Comparison of ENCODE assay signal across 7 mouse cellular contexts in the genomic region with DNA sequence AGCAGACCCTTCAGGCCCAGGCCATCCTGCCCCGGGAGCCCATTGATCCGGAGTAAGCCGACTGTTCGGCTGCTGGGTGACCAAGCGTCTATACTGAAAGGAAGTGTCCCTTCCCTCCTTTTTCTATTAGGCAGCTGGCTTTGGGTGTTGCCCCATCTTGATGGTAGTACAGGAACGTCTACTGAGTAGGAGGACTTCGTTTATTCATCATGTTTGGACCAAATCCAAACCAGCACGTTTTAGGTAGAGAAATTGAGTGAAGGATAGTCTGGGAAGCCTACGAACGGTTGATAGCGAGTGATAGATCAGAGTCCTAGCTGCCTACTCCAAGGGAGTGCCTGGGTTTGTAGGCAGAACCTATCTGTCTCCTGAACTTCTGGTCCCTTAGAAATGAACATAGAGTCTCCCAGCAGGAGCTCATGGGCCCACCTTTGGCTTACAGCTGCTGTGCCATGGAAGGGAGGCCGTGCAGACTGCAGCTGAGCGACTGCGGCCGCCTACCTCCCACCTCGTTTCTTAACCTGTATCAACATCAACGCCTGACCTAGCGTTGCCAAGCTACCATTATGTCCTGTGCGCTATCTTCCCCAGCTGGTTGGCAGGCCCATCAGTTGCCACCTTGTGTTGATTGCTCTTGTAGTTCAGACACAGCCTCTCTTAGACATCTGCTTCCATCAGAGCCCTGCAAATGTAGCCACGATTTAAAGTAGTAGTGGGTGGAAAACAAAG. TPM values are rescaled to one million over a fixed set of nuclear protein-coding genes. Genes with fewer than 3 reads are reported as not detected.
DNase-seq lines count a peak whose midpoint lies in the region; ATAC-seq and TF ChIP-seq lines count a peak whose summit lies in the region.

No protein-coding gene starts in this region.

- no peak for ATAC-seq in neural tube, embryonic 11.5 days (ENCODE audit: insufficient read depth, low FRiP score, low TSS enrichment)
- ATAC-seq in forebrain, embryonic 11.5 days (replicated peaks; ENCODE audit: low FRiP score), result no peak
- no peak for ATAC-seq in limb, embryonic 14.5 days (ENCODE audit: low FRiP score, low read depth)
- no peak; the same call in 1 of the 2 replicates for ATAC-seq in monocyte, adult 5-6 weeks (replicated peaks; ENCODE audit: insufficient number of reproducible peaks, low FRiP score, low TSS enrichment, poor library complexity, severe bottlenecking)

- H3K9ac ChIP-seq in neural tube, embryonic 11.5 days (ENCODE audit: low read length), result peak overlapping the region; percentile 60
- peak overlapping the region; percentile 75 for H3K9ac ChIP-seq in forebrain, embryonic 11.5 days (ENCODE audit: low read length)
- H3K9ac ChIP-seq in limb, embryonic 14.5 days (ENCODE audit: low read depth, low read length, severe bottlenecking), result peak overlapping the region; percentile 69

- no peak overlapping the region for H3K27ac ChIP-seq in neural tube, embryonic 11.5 days (ENCODE audit: low read depth, low read length)
- peak overlapping the region; percentile 62 for H3K27ac ChIP-seq in forebrain, embryonic 11.5 days (ENCODE audit: low read depth, low read length)
- peak overlapping the region; percentile 8; the same call in 1 of the 2 replicates for H3K27ac ChIP-seq in limb, embryonic 14.5 days (replicated peaks; ENCODE audit: low read depth, low read length)
- H3K27ac ChIP-seq in small intestine, adult 2 months (ENCODE audit: insufficient read depth, low read depth, low read length), result peak overlapping the region; percentile 48

- no peaks in the 10 kb centered on the region for H3K36me3 ChIP-seq in neural tube, embryonic 11.5 days (ENCODE audit: control insufficient read depth, insufficient read depth, low read length)
- H3K36me3 ChIP-seq in forebrain, embryonic 11.5 days (ENCODE audit: control insufficient read depth, insufficient read depth, low read length), result no peaks in the 10 kb centered on the region
- H3K36me3 ChIP-seq in limb, embryonic 14.5 days (ENCODE audit: control insufficient read depth, insufficient read depth, low read length), result no peaks in the 10 kb centered on the region
- no peaks in the 10 kb centered on the region for H3K36me3 ChIP-seq in small intestine, adult 2 months (ENCODE audit: control insufficient read depth, insufficient read depth, low read length)

- no peaks in the 10 kb centered on the region for H3K27me3 ChIP-seq in neural tube, embryonic 11.5 days (ENCODE audit: control insufficient read depth, insufficient read depth, low read length)
- no peaks in the 10 kb centered on the region for H3K27me3 ChIP-seq in forebrain, embryonic 11.5 days (ENCODE audit: control insufficient read depth, insufficient read depth, low read length)
- no peaks in the 10 kb centered on the region for H3K27me3 ChIP-seq in limb, embryonic 14.5 days (ENCODE audit: control insufficient read depth, insufficient read depth, low read length)
- no peaks in the 10 kb centered on the region for H3K27me3 ChIP-seq in small intestine, adult 2 months (ENCODE audit: control insufficient read depth, insufficient read depth, low read length)

- DNase-seq in neural tube, embryonic 11.5 days (ENCODE audit: low spot score), result no peak
- DNase-seq in neural tube, embryonic 10.5 days (ENCODE audit: extremely low spot score, low spot score), result no peak
- no peak for DNase-seq in forebrain, embryonic 11.5 days (ENCODE audit: low spot score)
- no peak for DNase-seq in limb, embryonic 14.5 days (ENCODE audit: low spot score)
- no peak for DNase-seq in urinary bladder, postnatal 36 days (ENCODE audit: low spot score in 2 of 2)

- peak overlapping the region; percentile 78 for H3K4me3 ChIP-seq in neural tube, embryonic 11.5 days (ENCODE audit: low read depth, low read length)
- peak overlapping the region; percentile 71 for H3K4me3 ChIP-seq in forebrain, embryonic 11.5 days (ENCODE audit: low read depth, low read length)
- peak overlapping the region; percentile 78 for H3K4me3 ChIP-seq in limb, embryonic 14.5 days (replicated peaks; ENCODE audit: low read length)
- H3K4me3 ChIP-seq in small intestine, adult 2 months (ENCODE audit: low read depth, low read length), result peak overlapping the region; percentile 86

- H3K9me3 ChIP-seq in neural tube, embryonic 11.5 days (ENCODE audit: control insufficient read depth, low read length), result no peaks in the 10 kb centered on the region
- no peaks in the 10 kb centered on the region for H3K9me3 ChIP-seq in forebrain, embryonic 11.5 days (ENCODE audit: control insufficient read depth, low read length)
- no peaks in the 10 kb centered on the region for H3K9me3 ChIP-seq in limb, embryonic 14.5 days (ENCODE audit: control insufficient read depth, low read length)

- H3K4me1 ChIP-seq in neural tube, embryonic 11.5 days (ENCODE audit: control insufficient read depth, insufficient read depth, low read length), result peaks cover 31% of the 10 kb centered on the region
- H3K4me1 ChIP-seq in forebrain, embryonic 11.5 days (replicated peaks; ENCODE audit: control insufficient read depth, insufficient read depth, low read length), result peaks cover 23% of the 10 kb centered on the region
- peaks cover 24% of the 10 kb centered on the region for H3K4me1 ChIP-seq in limb, embryonic 14.5 days (ENCODE audit: control insufficient read depth, insufficient read depth, low read length)
- H3K4me1 ChIP-seq in small intestine, adult 2 months (ENCODE audit: control insufficient read depth, insufficient read depth, insufficient read length, low read length), result peaks cover 29% of the 10 kb centered on the region

- WGBS in neural tube, embryonic 11.5 days, result 46% methylated on average over 20 of the region's 20 CpGs
- WGBS in forebrain, embryonic 11.5 days, result 45% methylated on average over 20 of the region's 20 CpGs
- WGBS in limb, embryonic 14.5 days, result 47% methylated on average over 20 of the region's 20 CpGs
- WGBS in small intestine, adult 2 months, result 33% methylated on average over 20 of the region's 20 CpGs

- TF ChIP-seq CTCF in small intestine, adult 2 months (IDR thresholded peaks at IDR 0.05; ENCODE audit: extremely low read depth, insufficient read length, insufficient replicate concordance, low read depth, low read length), result no peak

- H3K4me2 ChIP-seq in neural tube, embryonic 11.5 days (ENCODE audit: low read depth), result peak overlapping the region; percentile 68
- H3K4me2 ChIP-seq in forebrain, embryonic 11.5 days (ENCODE audit: low read depth, low read length, severe bottlenecking), result peak overlapping the region; percentile 81
- peak overlapping the region; percentile 64 for H3K4me2 ChIP-seq in limb, embryonic 14.5 days (replicated peaks; ENCODE audit: low read depth, low read length, severe bottlenecking)

- no peak for TF ChIP-seq POLR2A in limb, embryonic 14.5 days (IDR thresholded peaks at IDR 0.05; ENCODE audit: borderline replicate concordance, extremely low read depth, insufficient read depth, insufficient read length)
- TF ChIP-seq POLR2A in small intestine, adult 2 months (IDR thresholded peaks at IDR 0.05; ENCODE audit: low read depth, low read length), result no peak

RNA-seq across cellular contexts. Expression of gene Dusp28, which starts 1.0 kb away (rescaled TPM):
- polyA plus RNA-seq in neural tube, embryonic 11.5 days (2014; fragmentation: Nextera tagmentation; extraction: Ambion mirVana), result 8.6 and 9.4 TPM in 2 replicates
- 16.0 and 19.0 TPM in 2 replicates for polyA plus RNA-seq in forebrain, embryonic 11.5 days (2014; fragmentation: Nextera tagmentation; extraction: Ambion mirVana)
- polyA plus RNA-seq in limb, embryonic 14.5 days (2012; rRNA removed), result 10.6 and 16.7 TPM in 2 replicates
- 8.0 and 9.6 TPM in 2 replicates for polyA plus RNA-seq in limb, embryonic 14.5 days (2014; fragmentation: Nextera tagmentation; extraction: Ambion mirVana)
- polyA plus RNA-seq in small intestine, adult 2 months (2012; rRNA removed), result 21.5 and 29.9 TPM in 2 replicates
- total RNA-seq in monocyte, adult 5-6 weeks (2017), result 2.0 to 2.8 TPM in 2 of 3 replicates, not detected in the other

RNA-seq across cellular contexts. Expression of gene Rnpepl1, which starts 2.8 kb away (rescaled TPM):
- 22.3 and 25.6 TPM in 2 replicates for polyA plus RNA-seq in neural tube, embryonic 11.5 days (2014; fragmentation: Nextera tagmentation; extraction: Ambion mirVana)
- polyA plus RNA-seq in forebrain, embryonic 11.5 days (2014; fragmentation: Nextera tagmentation; extraction: Ambion mirVana), result 27.4 and 31.8 TPM in 2 replicates
- polyA plus RNA-seq in limb, embryonic 14.5 days (2012; rRNA removed), result 51.7 and 74.0 TPM in 2 replicates
- 39.9 and 48.5 TPM in 2 replicates for polyA plus RNA-seq in limb, embryonic 14.5 days (2014; fragmentation: Nextera tagmentation; extraction: Ambion mirVana)
- polyA plus RNA-seq in small intestine, adult 2 months (2012; rRNA removed), result 240 and 410 TPM in 2 replicates
- 17.1 to 31.1 TPM (median 26.0 TPM) in 3 replicates for total RNA-seq in monocyte, adult 5-6 weeks (2017)

RNA-seq across cellular contexts. Expression of gene Ankmy1, which starts 5.1 kb away (rescaled TPM):
- 0.23 and 0.62 TPM in 2 replicates for polyA plus RNA-seq in neural tube, embryonic 11.5 days (2014; fragmentation: Nextera tagmentation; extraction: Ambion mirVana)
- 1.5 and 1.8 TPM in 2 replicates for polyA plus RNA-seq in forebrain, embryonic 11.5 days (2014; fragmentation: Nextera tagmentation; extraction: Ambion mirVana)
- 0.38 and 0.41 TPM in 2 replicates for polyA plus RNA-seq in limb, embryonic 14.5 days (2012; rRNA removed)
- polyA plus RNA-seq in limb, embryonic 14.5 days (2014; fragmentation: Nextera tagmentation; extraction: Ambion mirVana), result 0.37 and 0.55 TPM in 2 replicates
- polyA plus RNA-seq in small intestine, adult 2 months (2012; rRNA removed), result 0.15 TPM in 1 of 2 replicates, not detected in the other
- total RNA-seq in monocyte, adult 5-6 weeks (2017), result 0.49 TPM in 1 of 3 replicates, not detected in the others

RNA-seq across cellular contexts. Expression of gene Capn10, which starts 26.4 kb away (rescaled TPM):
- 39.2 and 43.4 TPM in 2 replicates for polyA plus RNA-seq in neural tube, embryonic 11.5 days (2014; fragmentation: Nextera tagmentation; extraction: Ambion mirVana)
- 41.0 and 43.0 TPM in 2 replicates for polyA plus RNA-seq in forebrain, embryonic 11.5 days (2014; fragmentation: Nextera tagmentation; extraction: Ambion mirVana)
- 34.9 and 39.4 TPM in 2 replicates for polyA plus RNA-seq in limb, embryonic 14.5 days (2012; rRNA removed)
- 23.2 and 28.6 TPM in 2 replicates for polyA plus RNA-seq in limb, embryonic 14.5 days (2014; fragmentation: Nextera tagmentation; extraction: Ambion mirVana)
- polyA plus RNA-seq in small intestine, adult 2 months (2012; rRNA removed), result 13.7 and 29.0 TPM in 2 replicates
- 4.0 to 10.1 TPM (median 7.1 TPM) in 3 replicates for total RNA-seq in monocyte, adult 5-6 weeks (2017)

RNA-seq across cellular contexts. Expression of gene Gpr35, which starts 42.9 kb away (rescaled TPM):
- polyA plus RNA-seq in neural tube, embryonic 11.5 days (2014; fragmentation: Nextera tagmentation; extraction: Ambion mirVana), result 0.13 and 0.55 TPM in 2 replicates
- 0.16 and 0.40 TPM in 2 replicates for polyA plus RNA-seq in forebrain, embryonic 11.5 days (2014; fragmentation: Nextera tagmentation; extraction: Ambion mirVana)
- polyA plus RNA-seq in limb, embryonic 14.5 days (2012; rRNA removed), result 0.73 and 1.1 TPM in 2 replicates
- 0.91 and 0.98 TPM in 2 replicates for polyA plus RNA-seq in limb, embryonic 14.5 days (2014; fragmentation: Nextera tagmentation; extraction: Ambion mirVana)
- polyA plus RNA-seq in small intestine, adult 2 months (2012; rRNA removed), result 16.4 and 25.9 TPM in 2 replicates
- 56.2 to 58.9 TPM (median 58.5 TPM) in 3 replicates for total RNA-seq in monocyte, adult 5-6 weeks (2017)
